Mouse (Mus musculus) cerebral cortex, adult 2 months (tissue): ENCODE data around the gene Abt1.

Source experiments
- WGBS: fragments of 180-500 bp; shearing (Covaris S2); methylation state at CpG from one replicate; pipeline ENCODE4 v1.1.7; 2018; 5-methylcytosine and 5-hydroxymethylcytosine counted together

Gene Abt1

GRCm38 (mm10) chr13:23412630-23413521, 10.8 kb downstream of the Abt1 start:
- 4% methylated on average over 28 of the region's 28 CpGs for WGBS

DNA sequence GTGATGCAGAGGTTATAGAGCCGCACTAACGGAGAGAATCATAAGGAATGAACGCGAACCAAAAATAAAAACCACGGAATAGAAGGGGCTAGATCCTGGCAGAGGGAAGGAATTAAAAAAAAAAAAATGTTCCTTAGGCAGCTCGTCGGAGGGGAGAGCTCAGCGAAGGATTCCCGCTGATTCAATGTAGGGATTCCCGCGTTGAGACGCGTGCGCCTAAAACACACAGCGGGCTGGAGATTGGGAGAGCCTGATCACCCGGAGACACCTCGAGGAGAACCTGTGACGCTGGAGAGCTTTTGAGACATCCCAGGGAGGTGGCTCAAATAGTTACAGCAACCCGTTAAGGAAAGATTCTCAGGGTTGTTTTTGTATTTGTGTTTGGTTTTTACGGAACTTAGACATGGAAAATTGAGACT, 11.4 kb downstream of the Abt1 start:
- under 1% methylated on average over 20 of the region's 20 CpGs for WGBS

- WGBS, result 17% methylated on average over 29 of the region's 29 CpGs
These were observed 12.1 kb downstream of the Abt1 start for GRCm38 (mm10) chr13:23411311-23412210.

- WGBS, result 82% methylated on average over 9 of the region's 9 CpGs
These were observed 13.0 kb downstream of the Abt1 start for GRCm38 (mm10) chr13:23410632-23411031.

DNA sequence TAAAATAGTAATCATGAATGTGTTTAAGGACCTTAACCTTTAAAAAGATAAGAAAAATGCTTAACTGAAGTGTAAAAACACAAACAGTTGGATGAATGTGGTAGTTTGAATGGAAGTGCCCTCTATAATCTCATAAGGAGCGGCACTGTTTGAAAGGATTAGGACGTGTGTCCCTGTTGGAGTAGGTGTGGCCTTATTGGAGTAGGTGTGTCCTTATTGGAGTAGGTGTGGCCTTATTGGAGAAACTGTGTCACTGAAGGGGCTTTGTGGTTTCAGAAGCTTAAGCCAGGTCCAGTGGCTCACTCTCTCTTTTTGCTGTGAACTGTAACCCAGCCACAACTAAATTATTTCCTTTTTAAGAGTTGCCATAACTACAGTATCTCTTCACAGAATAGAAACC, 21.0 kb downstream of the Abt1 start:
- 59% methylated on average over 2 of the region's 2 CpGs for WGBS

- 8% methylated on average over 19 of the region's 19 CpGs for WGBS
These were observed 21.8 kb downstream of the Abt1 start for GRCm38 (mm10) chr13:23401683-23402527.

GRCm38 (mm10) chr13:23400771-23401682, 22.6 kb downstream of the Abt1 start:
- 11% methylated on average over 24 of the region's 24 CpGs for WGBS

- WGBS, result 17% methylated on average over 14 of the region's 14 CpGs
These were observed 26.8 kb downstream of the Abt1 start for GRCm38 (mm10) chr13:23396913-23397312.

GRCm38 (mm10) chr13:23396246-23396703, 27.4 kb downstream of the Abt1 start:
- WGBS, result 2% methylated on average over 31 of the region's 31 CpGs

GRCm38 (mm10) chr13:23395301-23396245, 28.1 kb downstream of the Abt1 start:
- 4% methylated on average over 43 of the region's 43 CpGs for WGBS

- 90% methylated on average over 1 of the region's 1 CpGs for WGBS
These were observed 36.1 kb downstream of the Abt1 start for GRCm38 (mm10) chr13:23387548-23387947.

DNA sequence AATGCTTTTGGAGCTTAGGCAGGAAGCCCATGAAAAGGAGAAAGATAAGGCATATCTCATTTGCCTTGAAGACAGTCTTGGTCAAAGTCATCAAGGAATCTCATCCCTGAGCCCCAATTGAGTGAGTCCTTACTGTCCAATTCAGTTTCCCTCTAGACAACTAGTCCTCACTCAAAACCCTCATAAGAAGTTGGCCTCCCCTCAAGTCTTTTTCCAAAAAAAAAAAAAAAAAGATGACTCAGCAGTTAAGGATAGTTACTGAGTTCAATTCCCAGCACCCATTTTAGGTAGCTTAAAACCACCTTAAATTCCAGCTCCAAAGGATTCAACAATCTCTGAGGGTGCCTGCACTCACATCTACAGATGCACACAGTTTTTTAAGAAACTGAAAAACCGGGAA, 40.5 kb downstream of the Abt1 start:
- WGBS, result 42% methylated on average over 1 of the region's 1 CpGs

GRCm38 (mm10) chr13:23372433-23372832, 51.2 kb downstream of the Abt1 start:
- 91% methylated on average over 1 of the region's 1 CpGs for WGBS

GRCm38 (mm10) chr13:23370075-23370474, 53.6 kb downstream of the Abt1 start:
- 93% methylated on average over 4 of the region's 4 CpGs for WGBS

- under 1% methylated on average over 10 of the region's 10 CpGs for WGBS
These were observed 54.3 kb downstream of the Abt1 start for GRCm38 (mm10) chr13:23369421-23369765.

DNA sequence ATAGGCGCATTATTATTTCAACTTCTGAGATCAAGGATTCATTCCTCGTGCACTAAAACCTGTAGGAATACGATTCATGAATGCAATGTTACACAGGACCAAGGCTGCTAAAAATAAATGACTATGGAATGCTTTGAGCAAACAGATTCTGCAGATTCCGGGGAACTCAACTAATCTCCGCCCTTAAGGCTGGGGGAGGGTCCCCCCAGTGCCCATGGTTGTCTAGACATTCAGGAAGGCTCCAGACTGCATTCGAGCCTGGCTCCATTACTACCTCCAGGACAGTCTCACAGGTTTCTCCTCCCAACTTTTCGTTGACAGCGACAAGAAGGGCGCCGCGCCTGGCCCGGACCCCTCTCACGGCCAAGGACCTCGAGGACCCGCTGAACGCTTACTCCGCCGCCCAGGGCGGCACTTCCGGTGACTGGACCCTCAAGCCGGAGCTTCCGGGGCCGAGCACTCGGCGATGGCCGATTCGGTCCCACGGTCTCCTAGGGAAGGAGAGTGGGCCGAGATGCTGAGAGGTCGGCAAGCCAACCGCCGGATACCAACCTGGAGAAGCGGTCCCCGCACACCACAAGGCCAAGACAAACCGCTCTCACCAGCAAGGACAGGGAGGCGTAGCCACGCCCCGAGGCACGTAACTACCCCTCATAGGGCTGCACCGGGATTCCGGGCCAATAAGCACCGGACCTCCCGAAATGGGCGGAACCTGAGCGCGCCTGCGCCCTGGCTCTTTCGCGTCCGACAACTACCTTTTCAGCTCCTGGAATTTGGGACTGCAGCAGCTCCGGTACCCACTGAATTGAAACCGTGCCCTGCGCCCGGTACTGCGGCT, 54.9 kb downstream of the Abt1 start, which contains the start of gene Zfp322a:
Zfp322a (minus strand) TSS at position 626 of the 838 bp plus-strand sequence.
- under 1% methylated on average over 55 of the region's 55 CpGs for WGBS
